Mouse (Mus musculus): ENCODE measurements around the gene Cpn1.
"Not testable (repeated sequence)": the region's sequence is repeated elsewhere in the genome, so short reads cannot be mapped to it uniquely, and the experiment has no call there.

Cpn1 gene

DNA sequence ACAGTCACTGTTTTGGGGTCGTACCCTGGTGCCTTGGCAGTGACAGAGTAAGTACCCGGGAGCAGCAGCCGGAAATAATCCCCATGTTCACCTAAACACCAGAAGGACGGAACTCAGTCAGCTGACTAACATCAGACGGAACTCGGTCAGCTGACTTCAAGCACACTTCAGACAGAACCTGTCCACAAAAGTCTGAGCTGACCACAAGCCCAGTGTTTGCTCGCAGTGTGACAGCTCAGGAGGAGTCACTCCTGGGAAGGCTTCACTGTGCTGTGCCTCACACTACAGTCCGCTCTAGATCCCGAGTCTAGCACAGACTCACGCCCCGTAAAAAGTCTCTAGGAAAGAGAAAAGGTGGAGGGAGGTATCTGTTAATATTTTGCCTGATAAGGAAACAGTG lies 26.3 kb downstream of the Cpn1 start:
- no peaks in the 10 kb centered on the region for H3K36me3 ChIP-seq (ENCODE audit: insufficient read depth, low read length)
- no peak overlapping the region for H3K4me3 ChIP-seq (replicated peaks; ENCODE audit: low read length)
- peaks cover 5% of the 10 kb centered on the region; the same call in 1 of the 2 replicates for H3K4me1 ChIP-seq (replicated peaks; ENCODE audit: low read depth, low read length)
- TF ChIP-seq CTCF (conservative IDR thresholded peaks at IDR 0.05; ENCODE audit: low read length) (no peak), NANOG (IDR thresholded peaks at IDR 0.05; ENCODE audit: borderline replicate concordance, low read length) (no peak), POU5F1 (IDR thresholded peaks at IDR 0.05; ENCODE audit: borderline replicate concordance, low read length) (no peak)
- no peaks in the 10 kb centered on the region; the same call in 1 of the 2 replicates for H3K27me3 ChIP-seq (ENCODE audit: insufficient read depth, low read length)
- no peaks in the 10 kb centered on the region for H3K9me3 ChIP-seq (ENCODE audit: low read length)

DNA sequence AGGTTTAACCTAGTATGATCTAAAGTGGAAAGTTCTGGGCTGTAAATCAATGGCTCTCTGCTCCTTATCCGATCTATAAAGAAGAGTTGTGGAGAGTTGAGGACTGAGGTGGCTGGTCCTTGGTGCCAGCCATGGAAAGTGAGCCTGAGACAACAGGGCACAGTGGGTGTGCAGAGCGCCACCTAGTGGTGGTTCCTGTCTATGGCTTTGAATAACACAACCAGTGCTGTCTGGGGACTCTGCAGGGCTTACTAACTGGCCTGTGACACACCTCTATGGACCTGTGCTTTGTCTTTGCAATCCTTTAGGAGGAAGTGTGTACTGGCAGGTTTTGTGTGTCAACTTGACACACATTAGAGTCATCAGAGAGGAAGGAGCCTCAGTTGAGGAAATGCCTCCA lies 27.2 kb downstream of the Cpn1 start:
- Histone ChIP-seq H3K4me1 (replicated peaks; ENCODE audit: low read depth, low read length) (peaks cover 5% of the 10 kb centered on the region; the same call in 1 of the 2 replicates), H3K27me3 (ENCODE audit: insufficient read depth, low read length) (no peaks in the 10 kb centered on the region; the same call in 1 of the 2 replicates), H3K36me3 (ENCODE audit: insufficient read depth, low read length) (no peaks in the 10 kb centered on the region), H3K4me3 (replicated peaks; ENCODE audit: low read length) (no peak overlapping the region), H3K9me3 (ENCODE audit: low read length) (no peaks in the 10 kb centered on the region)
- TF ChIP-seq POU5F1 (IDR thresholded peaks at IDR 0.05; ENCODE audit: borderline replicate concordance, low read length) (no peak), CTCF (conservative IDR thresholded peaks at IDR 0.05; ENCODE audit: low read length) (peak; percentile 69), NANOG (IDR thresholded peaks at IDR 0.05; ENCODE audit: borderline replicate concordance, low read length) (no peak)

DNA sequence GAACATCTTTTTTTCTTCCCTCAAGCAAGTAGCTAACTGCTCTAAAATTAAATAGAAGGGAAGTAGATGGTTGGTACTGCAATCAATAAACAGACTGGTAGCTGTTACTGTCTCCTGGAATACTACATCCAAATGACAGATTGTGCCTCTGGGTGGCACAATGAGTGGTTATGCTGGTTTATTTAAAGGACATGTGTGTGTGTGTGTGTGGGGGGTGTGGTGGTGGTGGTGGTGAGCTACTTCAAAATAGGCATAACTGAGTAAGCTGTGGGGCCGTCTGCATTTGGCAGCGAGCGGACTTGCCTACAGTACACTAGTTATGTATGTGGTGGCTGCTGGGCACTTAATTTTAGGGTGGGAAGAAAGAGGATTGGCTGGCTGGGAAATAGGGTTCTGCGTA lies 28.5 kb downstream of the Cpn1 start:
- TF ChIP-seq NANOG (IDR thresholded peaks at IDR 0.05; ENCODE audit: borderline replicate concordance, low read length), result no peak
- no peak for TF ChIP-seq POU5F1 (IDR thresholded peaks at IDR 0.05; ENCODE audit: borderline replicate concordance, low read length)
- no peak for TF ChIP-seq CTCF (conservative IDR thresholded peaks at IDR 0.05; ENCODE audit: low read length)
- H3K27me3 ChIP-seq (ENCODE audit: insufficient read depth, low read length), result no peaks in the 10 kb centered on the region; the same call in 1 of the 2 replicates
- no peaks in the 10 kb centered on the region for H3K4me1 ChIP-seq (replicated peaks; ENCODE audit: low read depth, low read length)
- H3K9me3 ChIP-seq (ENCODE audit: low read length), result no peaks in the 10 kb centered on the region
- H3K36me3 ChIP-seq (ENCODE audit: insufficient read depth, low read length), result no peaks in the 10 kb centered on the region
- H3K4me3 ChIP-seq (replicated peaks; ENCODE audit: low read length), result no peak overlapping the region

DNA sequence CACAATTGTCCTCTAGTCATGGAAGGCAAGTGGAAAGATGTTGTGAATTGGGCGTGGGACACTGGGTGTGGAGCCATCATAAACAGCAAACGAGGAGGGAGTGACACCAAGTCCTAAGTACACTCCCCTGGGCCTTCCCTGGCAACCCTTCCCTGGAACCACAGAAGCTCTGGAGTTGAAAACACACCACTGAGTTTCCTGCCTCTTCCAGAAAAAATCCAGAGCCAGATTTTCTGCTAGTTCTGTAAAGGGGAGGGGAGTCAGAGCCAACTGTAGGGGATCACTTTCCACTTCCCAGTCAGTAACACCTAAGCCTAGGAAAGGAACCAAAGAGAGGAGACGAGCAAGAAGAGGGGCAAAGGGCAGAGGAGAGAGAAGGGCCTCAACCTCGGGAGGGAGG lies 29.0 kb downstream of the Cpn1 start:
- no peak overlapping the region for H3K4me3 ChIP-seq (replicated peaks; ENCODE audit: low read length)
- no peak for TF ChIP-seq NANOG (IDR thresholded peaks at IDR 0.05; ENCODE audit: borderline replicate concordance, low read length)
- TF ChIP-seq CTCF (conservative IDR thresholded peaks at IDR 0.05; ENCODE audit: low read length), result no peak
- no peak for TF ChIP-seq POU5F1 (IDR thresholded peaks at IDR 0.05; ENCODE audit: borderline replicate concordance, low read length)
- H3K27me3 ChIP-seq (ENCODE audit: insufficient read depth, low read length), result no peaks in the 10 kb centered on the region; the same call in 1 of the 2 replicates
- H3K9me3 ChIP-seq (ENCODE audit: low read length), result no peaks in the 10 kb centered on the region
- no peaks in the 10 kb centered on the region for H3K36me3 ChIP-seq (ENCODE audit: insufficient read depth, low read length)
- no peaks in the 10 kb centered on the region for H3K4me1 ChIP-seq (replicated peaks; ENCODE audit: low read depth, low read length)

DNA sequence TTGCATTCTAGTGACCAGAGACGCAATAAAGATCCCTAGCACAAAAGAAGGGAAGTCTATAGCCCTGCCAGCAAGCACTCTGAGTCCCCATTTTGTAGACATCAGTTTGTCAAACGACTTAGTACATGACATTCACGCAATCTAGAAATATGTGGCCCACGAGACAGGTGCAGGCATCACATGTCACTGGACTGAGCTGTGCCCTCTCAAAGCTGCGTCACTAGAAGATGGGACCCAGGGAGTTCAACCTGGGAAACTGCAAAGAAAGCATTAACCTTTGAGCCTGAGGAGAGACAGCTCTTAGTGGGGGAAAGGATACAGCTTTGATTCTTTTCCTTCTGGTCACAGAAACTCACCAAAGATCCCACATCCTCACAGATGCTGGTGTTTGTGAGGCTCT lies 31.1 kb downstream of the Cpn1 start:
- Histone ChIP-seq H3K4me1 (replicated peaks; ENCODE audit: low read depth, low read length) (no peaks in the 10 kb centered on the region), H3K36me3 (ENCODE audit: insufficient read depth, low read length) (no peaks in the 10 kb centered on the region), H3K4me3 (replicated peaks; ENCODE audit: low read length) (no peak overlapping the region), H3K9me3 (ENCODE audit: low read length) (no peaks in the 10 kb centered on the region), H3K27me3 (ENCODE audit: insufficient read depth, low read length) (no peaks in the 10 kb centered on the region; the same call in 1 of the 2 replicates)
- TF ChIP-seq CTCF (conservative IDR thresholded peaks at IDR 0.05; ENCODE audit: low read length), result no peak
- TF ChIP-seq POU5F1 (IDR thresholded peaks at IDR 0.05; ENCODE audit: borderline replicate concordance, low read length), result no peak
- no peak for TF ChIP-seq NANOG (IDR thresholded peaks at IDR 0.05; ENCODE audit: borderline replicate concordance, low read length)

DNA sequence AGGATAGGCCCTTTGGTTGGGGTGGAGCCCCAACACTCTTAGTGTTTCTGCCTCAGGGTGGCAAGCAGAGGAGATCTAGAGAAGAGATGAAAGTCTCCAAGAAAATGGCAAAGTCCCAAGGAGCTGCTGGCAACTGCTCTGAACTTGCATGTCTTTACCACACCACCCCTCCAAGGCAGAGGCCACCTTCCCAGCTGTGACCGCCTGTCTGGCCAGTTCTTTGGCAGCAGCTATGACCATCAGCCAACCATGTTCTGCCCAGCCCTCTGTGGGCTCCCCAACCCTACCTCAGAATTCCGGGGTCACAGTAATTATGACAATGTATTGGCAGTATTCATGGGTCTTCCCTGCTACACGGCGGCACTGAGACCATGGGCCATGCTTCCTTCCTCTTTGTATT lies 31.5 kb downstream of the Cpn1 start:
- H3K27me3 ChIP-seq (ENCODE audit: insufficient read depth, low read length), result no peaks in the 10 kb centered on the region; the same call in 1 of the 2 replicates
- H3K9me3 ChIP-seq (ENCODE audit: low read length), result no peaks in the 10 kb centered on the region

DNA sequence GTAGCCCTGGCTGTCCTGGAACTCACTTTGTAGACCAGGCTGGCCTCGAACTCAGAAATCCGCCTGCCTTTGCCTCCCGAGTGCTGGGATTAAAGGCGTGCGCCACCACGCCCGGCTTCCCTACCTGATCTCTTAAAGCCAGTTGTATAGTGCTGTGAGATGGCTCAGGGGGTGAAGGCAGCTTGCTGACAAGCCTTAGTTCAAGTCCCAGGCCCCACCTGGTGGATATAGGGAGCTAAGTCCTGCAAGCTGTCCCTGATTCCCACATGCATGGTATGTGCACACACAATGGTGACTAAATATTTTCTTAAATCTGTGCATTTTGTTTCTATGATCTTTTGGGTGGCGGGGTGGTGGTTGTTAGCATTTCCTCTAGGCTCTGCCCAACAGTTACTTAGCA lies 33.4 kb downstream of the Cpn1 start:
- H3K9me3 ChIP-seq (ENCODE audit: low read length); H3K36me3 ChIP-seq (ENCODE audit: insufficient read depth, low read length); H3K4me3 ChIP-seq (replicated peaks; ENCODE audit: low read length); H3K27me3 ChIP-seq (ENCODE audit: insufficient read depth, low read length): not testable (repeated sequence)
- peaks cover 11% of the 10 kb centered on the region for H3K4me1 ChIP-seq (replicated peaks; ENCODE audit: low read depth, low read length)

More for the DNA sequence above, 31.5 kb downstream of the Cpn1 start:
- H3K4me1 ChIP-seq (replicated peaks; ENCODE audit: low read depth, low read length), result peaks cover 2% of the 10 kb centered on the region; the same call in 1 of the 2 replicates
- no peak overlapping the region for H3K4me3 ChIP-seq (replicated peaks; ENCODE audit: low read length)
- no peak for TF ChIP-seq NANOG (IDR thresholded peaks at IDR 0.05; ENCODE audit: borderline replicate concordance, low read length)
- TF ChIP-seq POU5F1 (IDR thresholded peaks at IDR 0.05; ENCODE audit: borderline replicate concordance, low read length), result no peak
- TF ChIP-seq CTCF (conservative IDR thresholded peaks at IDR 0.05; ENCODE audit: low read length), result no peak
- H3K36me3 ChIP-seq (ENCODE audit: insufficient read depth, low read length), result no peaks in the 10 kb centered on the region

DNA sequence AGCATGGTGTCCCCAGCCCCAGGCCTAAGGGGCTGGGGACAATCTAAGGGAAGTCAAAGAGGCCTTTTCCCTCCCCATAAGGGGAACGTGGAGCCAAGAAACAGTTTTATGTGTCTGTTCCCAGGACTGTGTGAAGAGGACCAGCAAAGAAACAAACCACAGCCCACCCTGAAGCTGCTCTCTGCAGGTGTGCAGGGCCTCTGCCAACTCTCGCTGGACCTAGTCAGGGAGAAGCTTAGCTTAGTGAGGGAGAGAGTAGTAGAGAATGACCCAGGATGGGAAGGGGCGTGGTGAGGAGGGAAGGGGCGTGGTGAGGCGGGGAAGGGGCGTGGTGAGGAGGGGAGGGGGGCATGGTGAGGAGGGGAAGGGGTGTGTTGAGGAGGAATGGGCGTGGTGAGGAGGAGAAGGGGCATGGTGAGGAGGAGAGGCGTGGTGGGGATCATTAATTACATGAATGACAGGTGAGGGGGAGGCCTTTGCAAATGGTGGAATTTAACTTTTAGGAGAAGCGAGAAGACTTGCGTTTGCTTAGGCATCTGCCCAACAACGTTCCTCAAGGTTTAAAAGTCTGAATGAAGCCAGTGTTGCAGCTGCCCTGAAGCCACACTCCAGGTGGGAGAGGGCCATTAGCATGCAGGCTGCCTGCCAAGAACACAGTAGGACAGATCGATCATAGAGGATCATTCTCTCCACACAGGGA lies 37.1 kb downstream of the Cpn1 start:
- TF ChIP-seq CTCF (conservative IDR thresholded peaks at IDR 0.05; ENCODE audit: low read length) (no peak), POU5F1 (IDR thresholded peaks at IDR 0.05; ENCODE audit: borderline replicate concordance, low read length) (no peak), NANOG (IDR thresholded peaks at IDR 0.05; ENCODE audit: borderline replicate concordance, low read length) (no peak)
- Histone ChIP-seq H3K27me3 (ENCODE audit: insufficient read depth, low read length) (no peaks in the 10 kb centered on the region; the same call in 1 of the 2 replicates), H3K4me1 (replicated peaks; ENCODE audit: low read depth, low read length) (peaks cover 11% of the 10 kb centered on the region), H3K9me3 (ENCODE audit: low read length) (no peaks in the 10 kb centered on the region), H3K36me3 (ENCODE audit: insufficient read depth, low read length) (no peaks in the 10 kb centered on the region), H3K4me3 (replicated peaks; ENCODE audit: low read length) (peak overlapping the region; percentile 41)

DNA sequence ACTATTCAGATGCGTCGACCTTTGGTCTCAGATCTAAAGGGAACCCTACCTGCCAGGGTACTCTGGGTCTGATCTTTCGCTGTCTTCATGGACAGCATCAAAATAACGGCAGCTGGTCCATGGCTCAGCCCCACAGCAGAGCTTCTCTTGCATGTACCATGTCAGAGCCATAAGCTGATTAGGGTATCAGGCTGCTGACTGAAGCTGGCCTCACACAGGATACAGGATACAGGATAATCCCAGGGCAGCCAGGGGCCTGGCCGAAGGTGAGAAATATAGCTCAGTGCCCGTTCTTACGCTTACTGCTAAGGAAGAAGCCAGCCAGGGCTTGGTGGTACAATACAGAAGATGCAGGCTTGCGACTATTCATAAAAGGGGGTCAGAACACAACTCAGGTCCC lies 41.8 kb downstream of the Cpn1 start:
- TF ChIP-seq POU5F1 (IDR thresholded peaks at IDR 0.05; ENCODE audit: borderline replicate concordance, low read length) (no peak), NANOG (IDR thresholded peaks at IDR 0.05; ENCODE audit: borderline replicate concordance, low read length) (no peak), CTCF (conservative IDR thresholded peaks at IDR 0.05; ENCODE audit: low read length) (no peak)
- Histone ChIP-seq H3K27me3 (ENCODE audit: insufficient read depth, low read length) (peaks cover 11% of the 10 kb centered on the region), H3K4me3 (replicated peaks; ENCODE audit: low read length) (no peak overlapping the region), H3K36me3 (ENCODE audit: insufficient read depth, low read length) (no peaks in the 10 kb centered on the region), H3K9me3 (ENCODE audit: low read length) (no peaks in the 10 kb centered on the region), H3K4me1 (replicated peaks; ENCODE audit: low read depth, low read length) (peaks cover 27% of the 10 kb centered on the region)

Data from E14TG2a.4 (cell line).